Comparison of ENCODE assay signal across 17 mouse cellular contexts in genomic region chr7:97830739-97831138, GRCm38 (mm10). TPM values are rescaled to one million over a fixed set of nuclear protein-coding genes. Genes with fewer than 3 reads are reported as not detected.
DNase-seq lines count a peak whose midpoint lies in the region; ATAC-seq and TF ChIP-seq lines count a peak whose summit lies in the region.
"Had no signal": no experiment of that assay in that cellular context is flagged by ENCODE, and none has a peak within 500 bp of the region (broad histone marks: within the 10 kb centered on the region; RNA-seq: fewer than 3 reads in every experiment).

No protein-coding gene starts in this region.

- peak; percentile 90 for ATAC-seq in intestine, postnatal 0 days
- ATAC-seq in forebrain, embryonic 12.5 days (ENCODE audit: low FRiP score), result no peak

- TF ChIP-seq CTCF in intestine, postnatal 0 days (IDR thresholded peaks at IDR 0.05; ENCODE audit: low read depth), result no peak

- H3K4me2 ChIP-seq in intestine, postnatal 0 days (replicated peaks; ENCODE audit: low read depth), result peak overlapping the region; percentile 56
- H3K4me2 ChIP-seq in forebrain, embryonic 12.5 days, result no peak overlapping the region
- H3K4me2 ChIP-seq: limb, embryonic 13.5 days; midbrain, embryonic 11.5 days; neural tube, embryonic 12.5 days had no signal

- DNase-seq in urinary bladder, postnatal 14 days (ENCODE audit: low spot score), result peak; percentile 28
- no peak for DNase-seq in urinary bladder, postnatal 36 days (ENCODE audit: low spot score in 2 of 2)
- DNase-seq in kidney, postnatal 4 days, result peak; percentile 3 to 24
- peak; percentile 67 for DNase-seq in yolk sac, embryonic 10.5 days (ENCODE audit: low spot score)
- no peak for DNase-seq in adrenal gland, adult 2 months
- no peak for DNase-seq in right cerebral cortex, adult 18-20 months
- DNase-seq: adrenal gland, postnatal 10 days; cerebellum, adult 18-20 months; gastrocnemius, postnatal 14 days; lung, adult 2 months; lung, postnatal 36 days had no signal

- 38% methylated on average over 3 of the region's 3 CpGs for WGBS in intestine, postnatal 0 days
- 69% methylated on average over 3 of the region's 3 CpGs for WGBS in forebrain, embryonic 12.5 days

- H3K9me3 ChIP-seq in intestine, postnatal 0 days (ENCODE audit: control insufficient read depth), result no peaks in the 10 kb centered on the region
- no peaks in the 10 kb centered on the region for H3K9me3 ChIP-seq in forebrain, embryonic 12.5 days
- H3K9me3 ChIP-seq: G1E; limb, embryonic 13.5 days; neural tube, embryonic 12.5 days had no signal

- H3K9ac ChIP-seq in intestine, postnatal 0 days (ENCODE audit: low read depth, low read length), result no peak overlapping the region
- H3K9ac ChIP-seq in forebrain, embryonic 12.5 days, result no peak overlapping the region
- H3K9ac ChIP-seq: limb, embryonic 13.5 days; neural tube, embryonic 12.5 days had no signal

- H3K27me3 ChIP-seq in intestine, postnatal 0 days (replicated peaks; ENCODE audit: control insufficient read depth, insufficient read depth, low read length), result no peaks in the 10 kb centered on the region
- H3K27me3 ChIP-seq in forebrain, embryonic 12.5 days, result no peaks in the 10 kb centered on the region
- H3K27me3 ChIP-seq: limb, embryonic 13.5 days; neural tube, embryonic 12.5 days had no signal

- peak overlapping the region; percentile 24 for H3K4me3 ChIP-seq in intestine, postnatal 0 days (ENCODE audit: low read depth, low read length)
- no peak overlapping the region for H3K4me3 ChIP-seq in forebrain, embryonic 12.5 days (replicated peaks)
- H3K4me3 ChIP-seq: limb, embryonic 13.5 days; neural tube, embryonic 12.5 days had no signal

- H3K27ac ChIP-seq in intestine, postnatal 0 days (ENCODE audit: low read depth, low read length), result peak overlapping the region; percentile 88
- H3K27ac ChIP-seq in forebrain, embryonic 12.5 days, result no peak overlapping the region
- H3K27ac ChIP-seq: limb, embryonic 13.5 days; neural tube, embryonic 12.5 days had no signal

- no peaks in the 10 kb centered on the region for H3K4me1 ChIP-seq in intestine, postnatal 0 days (replicated peaks; ENCODE audit: control insufficient read depth, insufficient read depth, low read length)
- 0 out of 2 replicates have a peak, but pooled peaks cover 2% of the 10 kb centered on the region for H3K4me1 ChIP-seq in forebrain, embryonic 12.5 days
- H3K4me1 ChIP-seq: limb, embryonic 13.5 days; neural tube, embryonic 12.5 days had no signal

- no peaks in the 10 kb centered on the region for H3K36me3 ChIP-seq in intestine, postnatal 0 days (ENCODE audit: control insufficient read depth, insufficient read depth)
- H3K36me3 ChIP-seq in forebrain, embryonic 12.5 days (replicated peaks), result no peaks in the 10 kb centered on the region
- H3K36me3 ChIP-seq: G1E; limb, embryonic 13.5 days; neural tube, embryonic 12.5 days had no signal

RNA-seq across cellular contexts. Expression of gene Pak1, which starts 42.4 kb away (rescaled TPM):
- polyA plus RNA-seq in intestine, postnatal 0 days (2015; fragmentation: Nextera tagmentation; extraction: Ambion mirVana), result 28.8 and 32.9 TPM in 2 replicates
- 10 to 100 TPM; 20.5 to 32.2 TPM for total RNA-seq in adrenal gland, adult 2 months (2021)
- polyA plus RNA-seq in adrenal gland, adult 2 months (2012; rRNA removed), result 19.8 and 21.4 TPM in 2 replicates
- polyA plus RNA-seq in forebrain, embryonic 12.5 days (2016; fragmentation: Nextera tagmentation; extraction: Ambion mirVana), result 91.2 and 96.3 TPM in 2 replicates

Comparison
In these comparisons a context has a peak if more than half of its experiments do, and no peak if none do; other contexts are left out.
1. DNase-seq: peak in urinary bladder, postnatal 14 days (single experiment), kidney, postnatal 4 days (2 of 2) and yolk sac, embryonic 10.5 days (single experiment); none in urinary bladder, postnatal 36 days (0 of 2), adrenal gland, adult 2 months (single experiment) and right cerebral cortex, adult 18-20 months (single experiment).